In the genomic region with DNA sequence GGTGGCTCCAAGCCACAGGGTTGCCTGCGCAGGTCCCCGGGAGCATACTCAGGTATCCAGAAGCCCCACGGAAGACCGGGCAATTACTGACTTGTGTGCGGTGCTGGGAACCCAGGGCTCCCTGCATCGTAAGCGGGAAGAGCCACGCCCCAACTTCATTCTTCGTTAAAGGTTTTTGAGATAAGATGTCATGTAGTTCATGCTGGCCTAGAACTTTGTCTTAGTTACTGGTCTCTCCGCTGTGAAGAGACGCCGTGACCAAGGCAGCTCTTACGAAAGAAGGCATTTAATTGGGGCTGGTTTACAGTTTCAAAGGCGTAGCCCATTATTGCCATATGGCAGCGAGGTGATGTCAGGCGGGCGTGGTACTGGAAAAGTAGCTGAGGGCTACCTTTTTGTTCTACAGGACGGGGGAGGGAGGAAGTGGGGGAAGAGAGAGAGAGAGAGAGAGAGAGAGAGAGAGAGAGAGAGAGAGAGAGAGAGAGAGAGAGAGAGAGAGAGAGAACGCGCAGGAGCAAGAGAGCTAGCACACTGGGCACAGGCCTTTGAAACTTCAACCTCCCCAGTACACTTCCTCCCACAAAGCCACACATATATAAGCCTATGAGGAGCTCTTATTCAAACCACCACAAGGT, we compare ENCODE assay signal across 11 mouse cellular contexts. TPM values are rescaled to one million over a fixed set of nuclear protein-coding genes. Genes with fewer than 3 reads are reported as not detected.
DNase-seq lines count a peak whose midpoint lies in the region; ATAC-seq and TF ChIP-seq lines count a peak whose summit lies in the region.
"Had no signal": no experiment of that assay in that cellular context is flagged by ENCODE, and none has a peak within 500 bp of the region (broad histone marks: within the 10 kb centered on the region; RNA-seq: fewer than 3 reads in every experiment).

No protein-coding gene starts in this region.

- peak overlapping the region; percentile 9; the same call in 1 of the 2 replicates for H3K4me3 ChIP-seq in liver, embryonic 11.5 days (ENCODE audit: low read depth, low read length)
- H3K4me3 ChIP-seq in midbrain, postnatal 0 days (ENCODE audit: low read depth, low read length), result no peak overlapping the region
- H3K4me3 ChIP-seq: hindbrain, embryonic 13.5 days had no signal

- H3K4me1 ChIP-seq in liver, embryonic 11.5 days (replicated peaks; ENCODE audit: control insufficient read depth, insufficient read depth, low read length), result peaks cover 19% of the 10 kb centered on the region
- H3K4me1 ChIP-seq in midbrain, postnatal 0 days (ENCODE audit: insufficient read depth, low read length), result no peaks in the 10 kb centered on the region

- TF ChIP-seq CTCF in midbrain, postnatal 0 days (IDR thresholded peaks at IDR 0.05), result no peak

- WGBS in liver, embryonic 11.5 days, result 40% methylated on average over 20 of the region's 20 CpGs
- WGBS in midbrain, postnatal 0 days, result 63% methylated on average over 20 of the region's 20 CpGs

- peak; percentile 62 for ATAC-seq in liver, embryonic 11.5 days (replicated peaks; ENCODE audit: low FRiP score)
- ATAC-seq in midbrain, postnatal 0 days (ENCODE audit: low FRiP score), result no peak

- H3K9ac ChIP-seq in liver, embryonic 11.5 days (ENCODE audit: low read depth, low read length), result peak overlapping the region; percentile 47
- H3K9ac ChIP-seq in midbrain, postnatal 0 days (replicated peaks; ENCODE audit: low read length, poor library complexity, severe bottlenecking), result no peak overlapping the region
- H3K9ac ChIP-seq: hindbrain, embryonic 13.5 days had no signal

- H3K27me3 ChIP-seq in liver, embryonic 11.5 days (replicated peaks; ENCODE audit: control insufficient read depth, insufficient read depth, low read length), result no peaks in the 10 kb centered on the region
- no peaks in the 10 kb centered on the region for H3K27me3 ChIP-seq in midbrain, postnatal 0 days (ENCODE audit: insufficient read depth, low read length)
- H3K27me3 ChIP-seq: hindbrain, embryonic 13.5 days had no signal

- peak overlapping the region; percentile 36 for H3K27ac ChIP-seq in liver, embryonic 11.5 days (ENCODE audit: low read depth, low read length)
- H3K27ac ChIP-seq in midbrain, postnatal 0 days (ENCODE audit: low read depth, low read length), result no peak overlapping the region
- H3K27ac ChIP-seq: hindbrain, embryonic 13.5 days had no signal

- H3K9me3 ChIP-seq in liver, embryonic 11.5 days (ENCODE audit: control insufficient read depth, low read length), result no peaks in the 10 kb centered on the region
- H3K9me3 ChIP-seq in midbrain, postnatal 0 days (ENCODE audit: low read length), result no peaks in the 10 kb centered on the region
- H3K9me3 ChIP-seq: hindbrain, embryonic 13.5 days had no signal

- H3K36me3 ChIP-seq in liver, embryonic 11.5 days (ENCODE audit: control insufficient read depth, insufficient read depth, low read length), result peaks cover 11% of the 10 kb centered on the region
- peaks cover 7% of the 10 kb centered on the region for H3K36me3 ChIP-seq in midbrain, postnatal 0 days (ENCODE audit: insufficient read depth, low read length)

- peak; percentile 42 for DNase-seq in embryo, embryonic 11 days
- no peak for DNase-seq in embryo, embryonic 10 days (ENCODE audit: low spot score)
- peak; percentile 42 for DNase-seq in urinary bladder, postnatal 14 days (ENCODE audit: low spot score)
- no peak for DNase-seq in urinary bladder, postnatal 10 days (ENCODE audit: low spot score)
- DNase-seq in liver, embryonic 11.5 days (ENCODE audit: low spot score), result no peak
- DNase-seq in urinary bladder, postnatal 36 days (ENCODE audit: low spot score in 2 of 2), result peak; percentile 32 to 35
- no peak for DNase-seq in left cerebral cortex, adult 9 months (ENCODE audit: low spot score in 2 of 2)
- no peak for DNase-seq in midbrain, postnatal 0 days (ENCODE audit: low spot score)
- DNase-seq: spleen, adult 18-20 months had no signal

- peak overlapping the region; percentile 62 for H3K4me2 ChIP-seq in liver, embryonic 11.5 days
- no peak overlapping the region for H3K4me2 ChIP-seq in midbrain, postnatal 0 days (ENCODE audit: low read depth, low read length, poor library complexity, severe bottlenecking)
- H3K4me2 ChIP-seq: hindbrain, embryonic 13.5 days; midbrain, embryonic 11.5 days had no signal

RNA-seq across cellular contexts. Expression of a gene that starts 7.7 kb away (rescaled TPM):
- 162 and 171 TPM in 2 replicates for polyA plus RNA-seq in liver, embryonic 11.5 days (2014; fragmentation: Nextera tagmentation; extraction: Ambion mirVana)
- 48.5 and 50.5 TPM in 2 replicates for total RNA-seq in midbrain, postnatal 0 days (2014; rRNA removed)
- 60.5 and 63.7 TPM in 2 replicates for polyA plus RNA-seq in midbrain, postnatal 0 days (2015; fragmentation: Nextera tagmentation; extraction: Ambion mirVana)

RNA-seq across cellular contexts. Expression of a gene that starts 18.9 kb away (rescaled TPM):
- polyA plus RNA-seq in liver, embryonic 11.5 days (2014; fragmentation: Nextera tagmentation; extraction: Ambion mirVana), result not detected in 2 replicates
- total RNA-seq in midbrain, postnatal 0 days (2014; rRNA removed), result 3.0 and 12.8 TPM in 2 replicates
- 7.7 and 8.6 TPM in 2 replicates for polyA plus RNA-seq in midbrain, postnatal 0 days (2015; fragmentation: Nextera tagmentation; extraction: Ambion mirVana)
- polyA plus RNA-seq: midbrain, embryonic 11.5 days had no signal

RNA-seq across cellular contexts. Expression of a gene that starts 23.1 kb away (rescaled TPM):
- polyA plus RNA-seq in liver, embryonic 11.5 days (2014; fragmentation: Nextera tagmentation; extraction: Ambion mirVana), result 7.3 and 9.5 TPM in 2 replicates
- 0.38 TPM in 1 of 2 replicates, not detected in the other for total RNA-seq in midbrain, postnatal 0 days (2014; rRNA removed)
- polyA plus RNA-seq in midbrain, postnatal 0 days (2015; fragmentation: Nextera tagmentation; extraction: Ambion mirVana), result 0.41 and 0.42 TPM in 2 replicates

RNA-seq across cellular contexts. Expression of a gene that starts 30.4 kb away (rescaled TPM):
- 7.8 and 8.3 TPM in 2 replicates for polyA plus RNA-seq in liver, embryonic 11.5 days (2014; fragmentation: Nextera tagmentation; extraction: Ambion mirVana)
- total RNA-seq in midbrain, postnatal 0 days (2014; rRNA removed), result 4.8 and 6.4 TPM in 2 replicates
- 1.3 and 1.7 TPM in 2 replicates for polyA plus RNA-seq in midbrain, postnatal 0 days (2015; fragmentation: Nextera tagmentation; extraction: Ambion mirVana)

Comparison
In these comparisons a context has a peak if more than half of its experiments do, and no peak if none do; other contexts are left out.
1. DNase-seq: peak in embryo, embryonic 11 days (single experiment), urinary bladder, postnatal 14 days (single experiment) and urinary bladder, postnatal 36 days (2 of 2); none in embryo, embryonic 10 days (single experiment), urinary bladder, postnatal 10 days (single experiment), liver, embryonic 11.5 days (single experiment), left cerebral cortex, adult 9 months (0 of 2) and midbrain, postnatal 0 days (single experiment).